Mouse (Mus musculus) adrenal gland, adult 18-20 months (tissue): ENCODE measurements at regions not wholly inside any gene's neighbourhood (a gene's known extent, or its start where the extent isn't known, plus 50 kb on each side); places are given as distances from the start of the nearest gene placed in this dataset.
"Not testable (repeated sequence)": the region's sequence is repeated elsewhere in the genome, so short reads cannot be mapped to it uniquely, and the experiment has no call there.

Experiments used
- DNase-seq, 2 experiments: peaks; one replicate each; pipeline ENCODE4 v3.0.0; 2021 to 2022; ENCODE audit warnings: low spot score in 2 of 2

DNA sequence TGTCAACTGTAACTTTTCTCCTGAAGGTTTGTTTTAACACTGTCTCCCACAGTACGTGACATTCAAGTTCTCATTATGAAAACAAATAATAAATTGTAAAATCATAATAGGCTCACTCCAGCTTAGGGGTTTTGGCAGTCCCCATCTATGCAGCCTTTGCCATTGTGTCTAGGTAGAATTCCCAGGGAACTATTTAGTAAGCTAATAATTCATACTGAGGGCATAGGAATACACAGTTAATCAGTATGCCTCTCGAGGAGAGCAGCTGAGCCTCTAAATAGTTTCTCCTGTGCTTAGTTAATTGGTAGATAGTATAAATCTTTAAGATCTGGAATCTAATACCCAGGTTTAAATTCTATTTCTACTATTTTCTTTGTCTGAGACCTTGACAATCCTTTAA is 191.7 kb downstream of the Tprg start:
- no peak for DNase-seq

DNA sequence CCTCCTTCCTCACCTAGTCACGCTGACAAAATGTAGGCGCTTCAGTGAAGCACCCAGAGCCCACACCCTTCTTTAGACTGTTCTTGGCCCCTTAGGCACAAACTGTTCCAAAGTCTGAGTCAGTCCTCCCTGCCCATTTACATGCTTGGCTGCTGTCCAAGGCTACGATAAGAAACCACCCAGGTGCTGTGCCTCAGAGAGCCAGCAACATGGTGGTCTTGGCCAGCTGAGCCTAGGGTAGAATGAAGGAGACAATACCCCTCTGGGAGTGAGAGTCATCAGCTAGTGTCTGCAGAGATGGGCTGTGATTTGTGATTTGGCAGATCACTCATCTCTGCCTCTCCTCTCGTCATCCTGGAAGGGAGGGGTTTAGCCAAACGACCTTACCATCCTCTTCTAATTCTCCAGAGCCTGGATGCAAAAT is 197.2 kb downstream of the Tprg start:
- DNase-seq: no peak

DNA sequence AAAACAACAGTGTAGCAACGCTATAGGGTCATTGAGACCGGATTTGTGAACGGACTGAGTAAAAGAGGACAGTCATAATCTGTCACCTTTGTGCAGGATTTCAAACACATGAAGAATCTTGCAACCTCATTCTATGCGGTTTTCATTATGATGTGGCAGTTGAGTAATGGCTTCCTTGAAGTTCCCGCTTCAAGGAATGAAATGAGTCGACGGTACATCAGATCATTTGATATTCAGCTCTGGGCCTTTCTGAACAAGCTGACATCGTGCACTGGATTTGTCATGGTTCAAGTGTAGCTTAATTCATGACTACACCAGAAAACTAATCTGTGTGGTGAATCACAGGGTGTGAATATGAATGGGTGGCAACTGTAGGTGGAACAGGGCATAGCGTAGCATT is 198.4 kb downstream of the Tprg start:
- DNase-seq: no peak

DNA sequence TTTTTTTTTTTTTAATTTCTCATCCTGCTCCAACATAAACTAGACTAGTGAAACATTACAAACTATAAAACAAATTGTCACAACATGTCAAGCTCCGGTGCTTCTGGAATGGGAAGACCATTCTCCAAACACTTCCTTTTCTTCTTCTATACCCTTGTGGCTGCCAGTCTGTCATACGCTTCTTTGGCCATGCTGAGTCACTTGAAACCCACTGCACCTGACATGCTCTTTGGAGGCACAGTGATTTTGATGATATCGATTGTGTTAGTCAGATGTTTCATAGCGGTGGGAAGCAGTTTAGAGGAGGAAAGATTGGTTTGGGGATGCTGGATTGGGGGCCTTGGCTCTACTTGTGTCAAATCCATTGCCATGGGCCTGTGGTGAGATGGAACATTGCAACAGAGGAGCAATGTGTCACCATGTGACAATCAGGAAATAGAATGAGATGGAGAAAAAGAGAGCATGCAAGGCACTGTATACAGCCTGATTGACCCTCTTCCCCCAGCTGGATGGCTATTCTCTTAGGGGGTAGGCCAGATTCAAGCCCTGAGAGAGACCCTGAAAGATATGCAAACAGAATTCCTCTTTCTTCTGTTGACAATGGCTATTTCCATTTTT is 197.0 kb upstream of the Trp63 start:
- DNase-seq: no peak

DNA sequence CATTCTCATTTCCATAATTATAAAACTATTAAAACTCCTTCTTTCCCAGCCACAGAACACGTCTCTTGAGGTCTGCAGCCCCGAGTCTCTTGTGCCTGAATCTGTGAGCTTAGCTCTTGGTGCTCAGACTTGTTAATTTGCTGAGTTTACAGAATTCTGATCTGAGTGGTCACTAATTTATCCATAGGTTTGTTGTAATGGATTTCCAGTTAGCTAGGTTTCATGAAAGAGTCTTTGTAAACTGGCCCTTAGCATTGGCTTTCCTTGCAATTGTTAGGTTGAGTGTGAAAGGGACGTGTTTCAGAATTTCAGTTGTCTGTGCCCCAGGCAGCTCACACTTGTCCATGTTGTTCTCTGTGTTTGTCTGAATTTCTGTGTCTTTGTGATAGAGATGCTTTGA is 192.7 kb upstream of the Trp63 start:
- DNase-seq: no peak

DNA sequence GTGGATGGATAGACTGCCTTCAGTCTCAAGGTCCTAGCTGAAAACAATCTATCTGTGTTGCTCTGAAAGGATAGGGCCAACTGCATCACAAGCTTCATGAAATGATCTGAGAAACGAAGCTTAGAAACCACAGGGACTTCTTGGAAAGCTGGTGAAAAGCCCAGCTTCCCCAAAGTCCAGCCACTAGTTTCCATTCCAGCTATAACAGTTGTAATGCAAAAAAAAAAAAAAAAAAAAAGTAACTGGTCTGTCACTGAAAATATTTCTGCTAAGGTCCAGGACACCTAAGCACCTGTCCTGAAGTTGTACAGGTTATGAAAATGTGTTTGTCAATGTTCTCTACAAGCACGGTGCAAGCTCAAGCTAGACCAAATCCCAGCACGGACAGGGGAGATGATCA is 189.4 kb upstream of the Trp63 start:
- no peak for DNase-seq

DNA sequence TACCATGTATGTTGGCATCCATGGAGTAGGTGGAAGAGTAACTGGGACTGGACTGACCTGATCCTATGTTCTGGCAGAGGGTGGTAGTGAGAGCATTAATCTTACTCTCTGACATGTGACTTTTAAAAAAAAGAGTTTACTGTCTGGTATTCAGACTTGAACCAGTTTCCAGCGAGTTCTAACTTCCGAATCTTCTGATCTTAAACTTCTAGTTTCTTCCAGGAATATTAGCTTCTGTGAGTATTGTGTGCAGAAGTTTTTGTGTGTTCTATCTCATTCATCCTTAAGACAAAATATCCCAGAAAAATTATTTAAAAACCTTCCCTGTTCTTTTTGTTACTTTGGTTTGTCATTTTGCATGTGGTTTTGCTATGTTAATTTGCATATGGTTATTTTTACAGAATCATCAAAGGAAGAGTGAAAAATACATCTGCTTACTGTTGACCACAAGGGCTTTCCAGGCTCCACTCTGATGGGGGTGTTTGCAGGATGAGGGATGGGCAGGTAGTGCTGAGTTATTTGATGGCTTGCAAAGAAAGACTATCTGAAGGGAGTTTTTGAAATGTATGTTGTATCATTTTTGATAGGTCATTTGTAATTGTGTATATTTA is 187.9 kb upstream of the Trp63 start:
- DNase-seq: no peak

DNA sequence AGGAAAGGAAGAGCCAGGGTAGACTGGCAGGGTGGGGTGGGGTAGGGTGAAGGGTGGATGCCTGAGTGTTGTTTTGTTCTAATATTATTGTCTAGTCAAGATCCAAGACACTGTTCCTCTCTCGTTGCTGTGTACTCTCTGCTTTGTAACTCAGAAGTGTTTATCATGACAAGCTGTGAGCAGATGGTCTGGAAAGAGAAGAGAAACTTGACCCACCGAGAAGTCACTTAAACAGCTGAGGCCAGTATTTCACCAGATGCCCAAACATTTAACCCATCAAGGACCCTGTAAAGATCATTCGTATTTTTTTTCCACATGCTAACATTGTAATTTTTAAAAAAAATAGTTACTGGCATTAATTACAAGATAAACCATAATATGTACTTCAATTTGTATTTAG is 178.7 kb upstream of the Trp63 start:
- DNase-seq: no peak

DNA sequence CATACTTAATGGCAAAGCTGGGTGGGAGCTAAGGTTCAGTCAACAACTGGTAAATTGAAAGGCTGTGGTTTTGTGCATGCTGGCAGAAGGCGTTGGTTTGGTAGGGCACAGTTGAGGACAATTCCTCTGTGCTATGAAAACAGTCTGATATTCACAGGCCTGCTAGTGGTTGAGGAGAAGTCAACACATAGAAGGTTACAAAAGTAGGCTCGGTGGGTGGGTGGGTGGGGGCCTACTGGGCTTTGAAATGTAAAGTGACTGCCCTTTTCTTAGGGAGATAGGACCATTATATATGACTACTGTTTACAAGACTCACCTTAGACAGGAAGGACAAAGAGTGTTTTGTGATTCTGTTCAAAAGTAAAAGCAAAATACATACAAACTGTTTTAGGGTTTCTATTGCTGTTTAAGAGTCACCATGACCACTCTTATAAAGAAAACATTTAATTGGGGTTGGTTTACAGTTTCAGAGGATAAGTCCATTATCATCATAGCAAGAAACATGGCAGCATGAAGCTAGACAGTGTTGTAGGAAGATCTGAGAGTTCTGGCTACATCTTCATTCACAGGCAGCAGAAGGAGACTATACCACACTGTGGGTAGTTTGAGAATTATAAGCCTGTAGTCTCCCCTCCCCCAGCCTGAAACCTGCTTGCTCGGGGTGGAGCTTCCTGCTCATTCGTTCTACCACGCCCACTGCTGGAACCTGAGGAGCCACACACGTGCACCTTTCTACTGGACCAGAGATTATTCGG is 166.3 kb upstream of the Trp63 start:
- DNase-seq: no peak

DNA sequence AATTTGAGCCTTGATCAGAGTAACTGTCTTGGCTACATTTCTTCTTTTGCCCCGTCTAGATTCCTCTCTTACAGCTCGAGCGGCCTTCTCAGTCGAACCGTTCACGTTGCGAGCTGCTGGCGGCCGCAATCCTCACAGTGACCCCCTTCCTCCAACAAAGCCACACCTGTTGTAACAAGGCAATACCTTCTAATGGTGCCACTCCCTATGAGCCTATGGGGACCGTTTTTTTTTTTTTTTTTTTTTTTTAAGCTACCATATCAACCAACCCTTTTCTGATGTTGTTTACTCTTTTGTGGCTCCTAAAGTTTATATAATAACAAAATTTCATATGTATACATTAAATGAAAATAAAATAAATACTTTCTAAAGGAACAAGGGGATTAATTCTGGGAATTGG is 160.4 kb upstream of the Trp63 start:
- DNase-seq: not testable (repeated sequence)

DNA sequence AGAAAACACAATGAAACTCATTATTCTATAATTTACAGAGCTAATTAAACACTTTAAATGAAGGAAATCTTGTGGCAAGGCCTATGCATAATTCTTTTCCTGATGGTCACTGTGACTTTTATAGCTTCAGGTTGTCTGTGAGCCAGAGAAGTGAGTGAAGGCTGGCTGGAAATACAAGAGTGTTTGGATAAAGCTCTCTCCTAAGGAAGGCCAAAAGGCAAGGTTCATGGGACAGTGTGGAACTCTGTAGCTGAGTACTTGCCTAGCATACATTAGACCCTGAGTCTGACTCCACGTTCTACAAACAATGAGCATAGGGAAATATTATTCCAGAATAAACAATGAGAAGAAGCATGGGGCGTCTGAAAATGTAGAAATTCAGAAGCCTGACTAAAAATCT is 159.9 kb upstream of the Trp63 start:
- DNase-seq: no peak

DNA sequence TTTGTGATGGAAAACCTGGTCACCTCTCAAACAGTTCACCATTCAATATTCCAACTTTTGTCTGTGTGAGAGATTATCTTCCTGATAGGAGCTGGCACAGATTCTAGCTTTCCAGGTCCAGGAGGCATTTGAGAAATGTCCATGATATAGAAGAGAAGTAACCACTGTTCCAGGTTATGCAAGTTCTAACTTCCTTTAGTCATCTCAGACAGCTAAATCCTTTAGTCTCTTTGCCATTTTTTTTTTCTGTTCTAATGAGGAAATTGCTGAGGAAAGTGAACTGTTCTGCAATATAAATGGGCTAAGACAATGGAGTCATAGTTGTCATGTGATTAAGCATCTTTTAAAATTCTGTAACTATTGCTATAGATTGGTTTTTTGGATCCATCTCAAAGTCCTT is 155.7 kb upstream of the Trp63 start:
- no peak for DNase-seq

DNA sequence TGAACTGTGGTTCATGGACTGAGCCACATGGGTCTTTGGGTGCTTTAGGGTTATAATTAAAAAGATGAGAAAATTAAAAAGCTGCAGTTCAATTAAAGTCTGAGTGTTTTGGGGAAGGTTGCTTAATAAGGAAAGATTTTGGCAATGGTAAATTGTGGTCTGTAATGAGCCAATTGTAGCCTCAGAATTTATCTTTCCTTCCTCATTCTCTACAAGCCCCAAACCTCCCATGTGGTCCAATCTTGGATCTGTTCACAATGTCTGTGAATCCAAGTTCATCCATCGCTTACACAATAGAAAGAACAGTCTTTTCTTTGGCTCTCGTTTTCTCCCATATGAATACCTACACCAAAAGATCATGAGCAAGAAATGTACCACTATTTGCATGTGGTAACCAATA is 155.2 kb upstream of the Trp63 start:
- DNase-seq: no peak

DNA sequence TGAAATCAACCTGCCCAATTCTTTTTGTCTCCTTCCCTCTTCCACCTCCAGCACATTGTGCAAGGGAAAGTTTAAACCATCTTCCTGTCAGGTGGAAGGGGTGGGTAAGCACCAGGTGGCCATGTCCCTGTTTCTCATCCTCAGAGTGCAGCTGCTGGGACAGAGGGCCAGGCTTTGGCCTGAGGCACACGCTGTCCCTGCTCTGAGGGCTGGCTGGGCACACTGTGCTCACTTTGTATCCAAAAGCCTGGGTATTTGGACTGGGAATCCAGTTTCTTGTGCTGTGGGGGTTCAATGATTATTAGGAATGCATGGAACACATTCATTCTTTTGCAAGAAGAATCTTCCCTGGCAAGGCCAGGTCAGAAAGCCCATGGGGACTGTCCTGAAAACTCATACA is 153.9 kb upstream of the Trp63 start:
- no peak for DNase-seq

DNA sequence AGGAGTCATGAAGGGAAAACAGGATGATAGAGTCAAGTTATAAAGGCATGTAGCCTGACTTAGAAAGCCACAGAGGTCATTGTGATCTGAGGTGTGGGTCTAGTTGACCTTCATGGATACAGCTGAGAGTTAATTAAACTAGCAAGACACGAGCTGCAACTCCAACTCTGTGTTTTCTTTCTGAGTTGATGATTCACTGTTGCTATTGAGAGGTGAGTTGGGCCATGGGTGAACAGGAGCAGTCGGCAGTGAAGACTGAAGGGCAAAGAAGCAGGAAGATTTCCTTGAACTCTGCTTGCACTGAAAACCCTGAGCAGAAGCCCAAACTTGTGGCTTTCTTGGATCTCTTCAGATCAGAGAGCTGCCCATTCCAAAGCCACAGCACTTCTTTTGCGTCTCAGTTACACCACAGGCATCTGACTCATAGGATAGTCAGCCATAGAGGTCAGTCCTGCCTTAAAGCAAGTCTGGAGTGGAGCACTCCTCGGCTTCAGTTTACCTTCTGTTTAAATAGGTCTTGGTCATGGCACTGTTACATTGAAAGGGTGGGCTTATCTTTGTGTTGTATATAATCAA is 151.7 kb upstream of the Trp63 start:
- no peak for DNase-seq

DNA sequence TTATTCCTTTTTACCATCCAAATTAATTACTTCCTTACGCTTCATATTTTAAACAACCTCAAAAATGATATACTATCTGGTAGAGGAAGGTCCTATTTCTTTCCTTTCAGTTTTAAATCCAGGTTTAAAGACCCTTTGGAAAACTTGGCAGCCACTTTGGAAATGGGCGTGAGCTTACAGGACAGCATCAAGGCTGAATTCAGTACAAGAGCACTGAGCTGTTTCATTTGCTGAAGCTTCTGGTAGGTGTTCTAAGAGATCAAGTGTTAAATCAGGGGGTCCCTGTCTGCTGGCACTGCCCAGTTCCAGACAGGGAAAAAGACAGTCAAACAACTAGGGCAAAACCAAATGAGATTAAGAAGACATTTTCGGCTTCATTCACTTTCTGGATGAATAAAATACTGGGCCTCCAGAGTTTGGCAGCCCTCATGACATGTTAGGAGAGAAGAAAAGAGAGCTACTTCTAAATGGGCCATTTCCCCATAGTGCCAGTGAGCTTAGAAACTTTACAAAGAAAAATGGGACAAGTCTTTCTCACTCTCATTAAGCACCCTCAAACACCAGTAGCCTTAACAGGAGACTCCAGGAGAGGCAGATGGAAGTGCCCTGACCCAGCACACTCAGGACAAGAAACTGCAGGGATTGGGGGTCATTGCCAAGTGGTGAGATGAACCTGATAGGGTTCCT is 150.9 kb upstream of the Trp63 start:
- no peak for DNase-seq

DNA sequence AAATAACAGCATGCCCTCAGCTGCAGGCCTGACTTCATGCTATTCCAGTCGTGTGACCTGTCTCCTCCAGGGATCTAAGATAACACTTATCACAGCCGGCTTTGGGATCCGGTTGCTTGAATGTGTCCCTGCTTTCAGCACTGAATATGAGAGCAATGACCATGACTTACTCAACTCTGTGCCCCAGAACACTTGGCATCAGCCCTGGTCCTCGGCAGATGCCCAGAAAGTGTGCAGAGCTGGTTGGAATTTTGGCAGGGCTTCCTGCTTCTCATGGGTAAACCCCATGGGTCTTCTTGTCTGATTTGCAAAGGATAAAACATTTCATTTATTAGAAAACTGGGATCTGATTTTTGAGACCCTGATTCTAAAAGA is 150.4 kb upstream of the Trp63 start:
- peak in 1 of 2 experiments; percentile 46 for DNase-seq

DNA sequence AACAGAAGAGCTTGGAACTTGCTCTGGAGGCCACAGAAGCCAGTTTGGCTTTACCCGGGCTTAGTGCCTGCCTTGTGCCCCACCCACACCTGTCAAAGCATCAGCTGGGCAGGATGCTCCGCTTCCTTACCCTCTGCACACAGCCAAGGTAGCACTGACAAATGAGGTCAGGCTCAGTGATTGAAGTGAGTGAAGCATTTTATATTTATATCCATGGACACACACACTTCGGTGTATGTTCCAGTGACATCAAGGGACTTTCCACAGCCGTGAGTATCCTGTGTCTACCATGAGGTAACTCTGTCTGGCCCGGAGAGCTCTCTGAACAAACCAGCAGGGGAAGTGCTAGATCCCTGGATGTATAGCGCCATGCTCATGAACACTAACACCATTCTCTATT is 147.0 kb upstream of the Trp63 start:
- DNase-seq: no peak

DNA sequence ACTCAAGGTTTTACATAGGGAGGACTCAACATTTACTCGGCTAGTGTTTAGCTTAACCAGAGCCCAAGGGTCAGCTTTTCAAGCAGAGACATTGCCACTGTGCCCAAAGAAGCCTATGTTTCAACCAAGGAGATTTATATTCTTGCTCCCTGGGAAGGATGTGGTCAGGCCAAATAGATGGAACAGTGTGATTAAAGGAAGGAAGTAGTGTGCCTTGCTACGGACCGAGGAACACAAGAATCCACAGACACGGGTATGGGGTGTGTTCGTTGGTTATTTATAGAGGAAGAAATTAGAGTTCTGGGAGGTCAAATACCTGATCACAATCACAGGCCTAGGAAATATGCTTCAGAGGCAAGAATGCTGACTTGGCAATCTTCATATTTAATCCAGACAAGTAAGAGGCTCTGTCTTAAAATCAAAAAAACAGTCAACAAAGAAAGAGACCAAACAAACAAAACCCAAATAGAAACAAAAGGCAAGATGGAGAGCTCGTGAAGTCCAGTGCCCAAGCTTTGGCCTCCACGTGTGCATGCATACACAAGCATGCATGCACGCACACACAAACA is 133.9 kb upstream of the Trp63 start:
- no peak for DNase-seq

DNA sequence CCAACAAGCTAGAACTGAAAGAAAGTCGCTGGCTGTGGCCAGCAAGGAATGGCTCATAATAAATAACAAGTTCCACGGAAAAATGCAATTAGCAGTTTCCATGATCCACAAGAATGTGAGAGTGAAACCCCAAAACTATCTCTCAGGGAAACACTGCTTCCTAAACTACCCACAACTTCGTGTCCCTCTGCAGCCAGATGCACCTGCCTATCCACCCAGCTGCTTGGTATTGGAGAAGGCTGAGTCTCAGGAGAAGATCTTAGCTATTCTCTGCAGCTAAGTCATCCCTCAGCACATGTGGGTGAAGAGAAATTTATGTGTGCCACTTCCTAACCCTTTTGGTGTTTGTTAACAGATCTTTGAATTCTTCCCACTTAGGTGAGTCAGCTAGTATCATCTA is 126.4 kb upstream of the Trp63 start:
- no peak for DNase-seq

DNA sequence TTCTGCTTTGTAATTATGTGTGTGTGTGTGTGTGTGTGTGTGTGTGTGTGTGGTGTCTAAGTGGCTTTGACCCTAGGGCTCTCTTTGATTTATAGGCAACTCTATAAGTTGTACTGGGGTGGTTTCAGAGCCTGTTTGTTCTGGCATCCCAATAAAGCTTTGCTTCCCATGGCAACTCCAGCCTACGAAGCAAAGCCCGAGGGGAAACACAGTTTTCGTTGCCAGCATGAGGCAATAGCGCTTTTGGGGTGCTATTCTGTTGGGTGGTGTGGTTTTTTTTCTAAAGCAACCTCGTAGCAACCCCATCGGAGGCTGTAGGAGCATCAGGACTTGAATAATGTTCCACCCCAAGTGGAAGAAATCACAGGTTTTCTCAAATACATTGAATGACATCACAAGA is 103.3 kb upstream of the Trp63 start:
- DNase-seq: no peak
